Mouse (Mus musculus) midbrain, embryonic 11.5 days (tissue): ENCODE results near the gene Ccnb2. TPM values are rescaled to one million over a fixed set of nuclear protein-coding genes. Genes with fewer than 3 reads are reported as not detected.

Experiments used
- ATAC-seq: fragments of 200-750 bp; cut with Nextera tagmentation; 2 replicates; pipeline ENCODE4 v1.8.0; 2017; ENCODE audit warnings: moderate TSS enrichment, moderate library complexity; ENCODE audit not compliant: low FRiP score
- DNase-seq: peaks from one replicate; pipeline ENCODE4 v3.0.0; 2015; ENCODE audit warnings: low spot score; ENCODE audit errors: missing footprints
- H3K27ac ChIP-seq: fragments of 300-500 bp; sonication (generic); 2 replicates; pipeline ENCODE4 v1.5.1; 2014; ENCODE audit warnings: low read depth, low read length
- H3K27me3 ChIP-seq: fragments of 300-500 bp; sonication (generic); 2 replicates; pipeline ENCODE4 v1.6.1; 2014; ENCODE audit warnings: mild to moderate bottlenecking, low read length, moderate library complexity, mixed read lengths; ENCODE audit not compliant: control insufficient read depth, insufficient read depth
- H3K36me3 ChIP-seq: fragments of 300-500 bp; sonication (generic); 2 replicates; pipeline ENCODE4 v1.6.1; 2014; ENCODE audit warnings: mild to moderate bottlenecking, low read length, moderate library complexity, mixed read lengths; ENCODE audit not compliant: control insufficient read depth, insufficient read depth
- H3K4me1 ChIP-seq: fragments of 300-500 bp; sonication (generic); 2 replicates; pipeline ENCODE4 v1.6.1; 2014; ENCODE audit warnings: low read length; ENCODE audit not compliant: control insufficient read depth, insufficient read depth
- H3K4me2 ChIP-seq: fragments of 300-500 bp; sonication (generic); 2 replicates; pipeline ENCODE4 v1.6.1; 2014; ENCODE audit warnings: mild to moderate bottlenecking, moderate library complexity
- H3K4me3 ChIP-seq: fragments of 300-500 bp; sonication (generic); 2 replicates; pipeline ENCODE4 v1.5.1; 2014; ENCODE audit warnings: low read depth, low read length
- H3K9ac ChIP-seq: fragments of 300-500 bp; sonication (generic); 2 replicates; pipeline ENCODE4 v1.6.1; 2014; ENCODE audit warnings: low read length
- H3K9me3 ChIP-seq: fragments of 300-500 bp; sonication (generic); 2 replicates; pipeline ENCODE4 v1.6.1; 2016; ENCODE audit warnings: low read length; ENCODE audit not compliant: control insufficient read depth
- WGBS: fragments of 180-500 bp; shearing (Covaris S2); extraction: QIAGEN DNeasy Blood & Tissue Kit; methylation state at CpG from one replicate; pipeline ENCODE4 v1.1.7; 2014; 5-methylcytosine and 5-hydroxymethylcytosine counted together
- polyA plus RNA-seq: library from polyadenylated mRNA; unstranded; fragments of >200 nt; fragmentation: Nextera tagmentation; extraction: Ambion mirVana; gene quantifications from 2 replicates; pipeline ENCODE4 v1.2.1, GENCODE M21; 2014

Ccnb2 gene
- polyA plus RNA-seq, 1 experiment from 2014 or later = 225 TPM

GRCm38 (mm10) chr9:70409743-70410142, 11.6 kb downstream of the Ccnb2 start:
- Histone ChIP-seq H3K9me3 (no peaks in the 10 kb centered on the region), H3K27me3 (no peaks in the 10 kb centered on the region), H3K27ac (no peak overlapping the region), H3K4me1 (no peaks in the 10 kb centered on the region), H3K36me3 (peaks cover 24% of the 10 kb centered on the region), H3K4me3 (no peak overlapping the region), H3K4me2 (no peak overlapping the region), H3K9ac (no peak overlapping the region)
- DNase-seq (no peak), ATAC-seq (no peak)
- 94% methylated on average over 8 of the region's 8 CpGs for WGBS

GRCm38 (mm10) chr9:70408791-70409190, 12.6 kb downstream of the Ccnb2 start:
- Histone ChIP-seq H3K4me1 (no peaks in the 10 kb centered on the region), H3K27ac (no peak overlapping the region), H3K27me3 (no peaks in the 10 kb centered on the region), H3K9ac (no peak overlapping the region), H3K36me3 (peaks cover 18% of the 10 kb centered on the region), H3K4me2 (no peak overlapping the region), H3K9me3 (no peaks in the 10 kb centered on the region), H3K4me3 (no peak overlapping the region)
- 93% methylated on average over 3 of the region's 3 CpGs for WGBS
- ATAC-seq (no peak), DNase-seq (no peak)

- no peak for ATAC-seq
- H3K27ac ChIP-seq = no peak overlapping the region
- H3K9ac ChIP-seq = no peak overlapping the region
- no peak overlapping the region for H3K4me2 ChIP-seq
- no peaks in the 10 kb centered on the region for H3K27me3 ChIP-seq
- H3K36me3 ChIP-seq = peaks cover 11% of the 10 kb centered on the region; the same call in 1 of the 2 replicates
- no peaks in the 10 kb centered on the region for H3K9me3 ChIP-seq
- H3K4me3 ChIP-seq = no peak overlapping the region
- no peak for DNase-seq
- no peaks in the 10 kb centered on the region for H3K4me1 ChIP-seq
- WGBS = 90% methylated on average over 3 of the region's 3 CpGs
Observed at GRCm38 (mm10) chr9:70406596-70406995, 14.8 kb downstream of the Ccnb2 start.

GRCm38 (mm10) chr9:70401937-70402539, 19.3 kb downstream of the Ccnb2 start:
- no peaks in the 10 kb centered on the region; the same call in 1 of the 2 replicates for H3K36me3 ChIP-seq
- H3K4me1 ChIP-seq = no peaks in the 10 kb centered on the region
- WGBS = 90% methylated on average over 8 of the region's 8 CpGs
- H3K9ac ChIP-seq = no peak overlapping the region
- H3K4me3 ChIP-seq = no peak overlapping the region
- no peak overlapping the region for H3K4me2 ChIP-seq
- H3K27ac ChIP-seq = no peak overlapping the region
- no peaks in the 10 kb centered on the region for H3K27me3 ChIP-seq
- H3K9me3 ChIP-seq = no peaks in the 10 kb centered on the region
- ATAC-seq (no peak), DNase-seq (no peak)

- Histone ChIP-seq H3K4me1 (no peaks in the 10 kb centered on the region), H3K9me3 (no peaks in the 10 kb centered on the region), H3K27ac (no peak overlapping the region), H3K4me2 (no peak overlapping the region), H3K4me3 (no peak overlapping the region), H3K27me3 (no peaks in the 10 kb centered on the region), H3K36me3 (no peaks in the 10 kb centered on the region), H3K9ac (no peak overlapping the region)
- 82% methylated on average over 2 of the region's 2 CpGs for WGBS
- DNase-seq = no peak
- no peak for ATAC-seq
Observed at GRCm38 (mm10) chr9:70396083-70396482, 25.3 kb downstream of the Ccnb2 start.

- H3K4me1 ChIP-seq = no peaks in the 10 kb centered on the region
- no peak overlapping the region for H3K9ac ChIP-seq
- no peak overlapping the region for H3K4me3 ChIP-seq
- H3K27ac ChIP-seq = no peak overlapping the region
- ATAC-seq = no peak
- no peak for DNase-seq
- no peaks in the 10 kb centered on the region for H3K27me3 ChIP-seq
- no peaks in the 10 kb centered on the region for H3K9me3 ChIP-seq
- 84% methylated on average over 12 of the region's 12 CpGs for WGBS
- H3K4me2 ChIP-seq = no peak overlapping the region
- H3K36me3 ChIP-seq = no peaks in the 10 kb centered on the region
Observed at GRCm38 (mm10) chr9:70395617-70396016, 25.7 kb downstream of the Ccnb2 start.

GRCm38 (mm10) chr9:70392563-70392907, 28.8 kb downstream of the Ccnb2 start:
- no peak overlapping the region for H3K4me3 ChIP-seq
- no peaks in the 10 kb centered on the region for H3K4me1 ChIP-seq
- 36% methylated on average over 6 of the region's 6 CpGs for WGBS
- DNase-seq (peak; percentile 87), ATAC-seq (no peak)
- H3K27ac ChIP-seq = no peak overlapping the region
- H3K36me3 ChIP-seq = no peaks in the 10 kb centered on the region
- no peaks in the 10 kb centered on the region for H3K27me3 ChIP-seq
- no peak overlapping the region for H3K9ac ChIP-seq
- no peak overlapping the region for H3K4me2 ChIP-seq
- H3K9me3 ChIP-seq = no peaks in the 10 kb centered on the region

GRCm38 (mm10) chr9:70391660-70392562, 29.4 kb downstream of the Ccnb2 start:
- H3K27ac ChIP-seq = no peak overlapping the region
- H3K27me3 ChIP-seq = no peaks in the 10 kb centered on the region
- H3K9ac ChIP-seq = no peak overlapping the region
- no peaks in the 10 kb centered on the region for H3K4me1 ChIP-seq
- no peaks in the 10 kb centered on the region for H3K9me3 ChIP-seq
- no peak overlapping the region for H3K4me3 ChIP-seq
- ATAC-seq (no peak), DNase-seq (no peak)
- 84% methylated on average over 12 of the region's 12 CpGs for WGBS
- H3K36me3 ChIP-seq = no peaks in the 10 kb centered on the region
- H3K4me2 ChIP-seq = no peak overlapping the region

- Histone ChIP-seq H3K9ac (no peak overlapping the region), H3K27me3 (no peaks in the 10 kb centered on the region), H3K4me3 (no peak overlapping the region), H3K36me3 (no peaks in the 10 kb centered on the region), H3K4me1 (no peaks in the 10 kb centered on the region), H3K4me2 (no peak overlapping the region), H3K27ac (no peak overlapping the region), H3K9me3 (no peaks in the 10 kb centered on the region)
- DNase-seq (no peak), ATAC-seq (no peak)
- 89% methylated on average over 5 of the region's 5 CpGs for WGBS
Observed at GRCm38 (mm10) chr9:70391042-70391441, 30.3 kb downstream of the Ccnb2 start.
